Mouse (Mus musculus): ENCODE results near the gene Cyp17a1. TPM values are rescaled to one million over a fixed set of nuclear protein-coding genes. Genes with fewer than 3 reads are reported as not detected.

The Cyp17a1 gene
- total and polyA plus RNA-seq, 2 experiments from 2014 or later, result not detected

- ATAC-seq (ENCODE audit: low FRiP score) (no peak), DNase-seq (ENCODE audit: low spot score) (no peak)
- Histone ChIP-seq H3K27ac (ENCODE audit: low read depth, low read length) (no peak overlapping the region), H3K9me3 (ENCODE audit: low read length) (no peaks in the 10 kb centered on the region), H3K4me3 (ENCODE audit: low read depth, low read length) (no peak overlapping the region), H3K27me3 (ENCODE audit: insufficient read depth, low read length) (no peaks in the 10 kb centered on the region), H3K9ac (replicated peaks; ENCODE audit: low read length, poor library complexity, severe bottlenecking) (no peak overlapping the region), H3K4me2 (ENCODE audit: low read depth, low read length, poor library complexity, severe bottlenecking) (no peak overlapping the region), H3K36me3 (ENCODE audit: insufficient read depth, low read length) (no peaks in the 10 kb centered on the region), H3K4me1 (ENCODE audit: insufficient read depth, low read length) (peaks cover 3% of the 10 kb centered on the region; the same call in 1 of the 2 replicates)
- TF ChIP-seq CTCF (IDR thresholded peaks at IDR 0.05), result no peak
- 47% methylated on average over 7 of the region's 7 CpGs for WGBS
These were observed 7.5 kb downstream of the Cyp17a1 start for GRCm38 (mm10) chr19:46665474-46665873.

GRCm38 (mm10) chr19:46662784-46663183 lies 10.2 kb downstream of the Cyp17a1 start:
- H3K27me3 ChIP-seq (ENCODE audit: insufficient read depth, low read length), result no peaks in the 10 kb centered on the region
- TF ChIP-seq CTCF (IDR thresholded peaks at IDR 0.05), result no peak
- WGBS, result 86% methylated on average over 6 of the region's 6 CpGs
- no peak overlapping the region for H3K27ac ChIP-seq (ENCODE audit: low read depth, low read length)
- no peak overlapping the region for H3K4me3 ChIP-seq (ENCODE audit: low read depth, low read length)
- H3K4me1 ChIP-seq (ENCODE audit: insufficient read depth, low read length), result peaks cover 3% of the 10 kb centered on the region; the same call in 1 of the 2 replicates
- no peaks in the 10 kb centered on the region for H3K9me3 ChIP-seq (ENCODE audit: low read length)
- no peaks in the 10 kb centered on the region for H3K36me3 ChIP-seq (ENCODE audit: insufficient read depth, low read length)
- no peak overlapping the region for H3K9ac ChIP-seq (replicated peaks; ENCODE audit: low read length, poor library complexity, severe bottlenecking)
- DNase-seq (ENCODE audit: low spot score) (no peak), ATAC-seq (ENCODE audit: low FRiP score) (no peak)
- no peak overlapping the region for H3K4me2 ChIP-seq (ENCODE audit: low read depth, low read length, poor library complexity, severe bottlenecking)

DNA sequence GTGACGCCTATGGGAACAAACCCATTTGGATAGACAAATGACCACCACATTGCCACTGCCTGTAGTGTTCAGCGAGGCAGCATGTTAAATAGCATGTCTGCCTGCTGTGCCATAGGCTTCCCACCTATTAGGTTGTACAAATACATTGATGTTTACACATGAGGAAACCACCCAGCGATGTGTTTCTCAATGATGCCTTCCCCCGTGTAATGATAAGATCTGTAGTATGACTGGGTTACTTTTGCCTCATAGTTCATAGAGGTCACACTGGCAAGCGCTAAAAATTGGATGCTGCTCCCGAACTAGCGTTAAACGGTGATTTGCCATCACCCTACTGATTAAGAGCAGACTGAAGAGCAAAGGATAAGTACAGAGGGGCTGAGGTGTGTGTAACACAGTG lies 10.8 kb downstream of the Cyp17a1 start:
- no peaks in the 10 kb centered on the region for H3K36me3 ChIP-seq (ENCODE audit: insufficient read depth, low read length)
- H3K9ac ChIP-seq (replicated peaks; ENCODE audit: low read length, poor library complexity, severe bottlenecking), result no peak overlapping the region
- H3K27me3 ChIP-seq (ENCODE audit: insufficient read depth, low read length), result no peaks in the 10 kb centered on the region
- H3K4me3 ChIP-seq (ENCODE audit: low read depth, low read length), result no peak overlapping the region
- no peak overlapping the region for H3K27ac ChIP-seq (ENCODE audit: low read depth, low read length)
- TF ChIP-seq CTCF (IDR thresholded peaks at IDR 0.05), result no peak
- no peak overlapping the region for H3K4me2 ChIP-seq (ENCODE audit: low read depth, low read length, poor library complexity, severe bottlenecking)
- peaks cover 3% of the 10 kb centered on the region; the same call in 1 of the 2 replicates for H3K4me1 ChIP-seq (ENCODE audit: insufficient read depth, low read length)
- DNase-seq (ENCODE audit: low spot score) (no peak), ATAC-seq (ENCODE audit: low FRiP score) (no peak)
- no peaks in the 10 kb centered on the region for H3K9me3 ChIP-seq (ENCODE audit: low read length)
- WGBS, result 85% methylated on average over 8 of the region's 8 CpGs

DNA sequence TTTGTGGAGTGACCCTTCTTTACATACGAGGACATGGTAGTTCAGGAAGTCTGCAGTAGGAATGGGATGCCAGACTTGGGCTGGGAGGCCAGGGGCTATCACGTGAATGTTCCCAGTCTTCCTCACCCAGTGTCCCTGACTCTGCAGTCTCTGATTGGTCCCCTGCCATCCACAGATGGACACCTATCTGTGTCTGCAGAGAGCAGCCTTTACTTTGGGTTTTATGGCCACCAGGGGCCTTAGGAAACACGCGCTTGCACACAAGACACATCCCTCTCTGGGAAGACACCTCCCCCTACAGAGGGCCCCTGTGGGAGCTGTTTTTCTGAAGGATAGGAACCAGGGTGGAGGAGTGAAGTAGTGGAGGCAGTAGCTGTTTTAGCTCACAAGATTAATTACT lies 11.5 kb downstream of the Cyp17a1 start:
- ATAC-seq (ENCODE audit: low FRiP score) (no peak), DNase-seq (ENCODE audit: low spot score) (no peak)
- TF ChIP-seq CTCF (IDR thresholded peaks at IDR 0.05), result no peak
- H3K4me3 ChIP-seq (ENCODE audit: low read depth, low read length), result no peak overlapping the region
- no peaks in the 10 kb centered on the region for H3K36me3 ChIP-seq (ENCODE audit: insufficient read depth, low read length)
- no peak overlapping the region for H3K27ac ChIP-seq (ENCODE audit: low read depth, low read length)
- H3K4me1 ChIP-seq (ENCODE audit: insufficient read depth, low read length), result peaks cover 3% of the 10 kb centered on the region; the same call in 1 of the 2 replicates
- no peak overlapping the region for H3K4me2 ChIP-seq (ENCODE audit: low read depth, low read length, poor library complexity, severe bottlenecking)
- H3K27me3 ChIP-seq (ENCODE audit: insufficient read depth, low read length), result no peaks in the 10 kb centered on the region
- H3K9ac ChIP-seq (replicated peaks; ENCODE audit: low read length, poor library complexity, severe bottlenecking), result no peak overlapping the region
- no peaks in the 10 kb centered on the region for H3K9me3 ChIP-seq (ENCODE audit: low read length)
- 74% methylated on average over 4 of the region's 4 CpGs for WGBS

GRCm38 (mm10) chr19:46658851-46659250 lies 14.1 kb downstream of the Cyp17a1 start:
- no peak overlapping the region for H3K4me2 ChIP-seq (ENCODE audit: low read depth, low read length, poor library complexity, severe bottlenecking)
- H3K4me3 ChIP-seq (ENCODE audit: low read depth, low read length), result no peak overlapping the region
- WGBS, result 87% methylated on average over 9 of the region's 9 CpGs
- no peak overlapping the region for H3K27ac ChIP-seq (ENCODE audit: low read depth, low read length)
- H3K9ac ChIP-seq (replicated peaks; ENCODE audit: low read length, poor library complexity, severe bottlenecking), result no peak overlapping the region
- DNase-seq (ENCODE audit: low spot score), result no peak
- ATAC-seq (ENCODE audit: low FRiP score), result no peak
- H3K27me3 ChIP-seq (ENCODE audit: insufficient read depth, low read length), result no peaks in the 10 kb centered on the region
- H3K4me1 ChIP-seq (ENCODE audit: insufficient read depth, low read length), result no peaks in the 10 kb centered on the region
- TF ChIP-seq CTCF (IDR thresholded peaks at IDR 0.05), result no peak
- no peaks in the 10 kb centered on the region for H3K9me3 ChIP-seq (ENCODE audit: low read length)
- H3K36me3 ChIP-seq (ENCODE audit: insufficient read depth, low read length), result peaks cover 22% of the 10 kb centered on the region

GRCm38 (mm10) chr19:46658348-46658747 lies 14.6 kb downstream of the Cyp17a1 start:
- no peak for ATAC-seq (ENCODE audit: low FRiP score)
- WGBS, result 98% methylated on average over 7 of the region's 7 CpGs

More at GRCm38 (mm10) chr19:46658348-46658747, 14.6 kb downstream of the Cyp17a1 start:
- Histone ChIP-seq H3K4me2 (ENCODE audit: low read depth, low read length, poor library complexity, severe bottlenecking) (no peak overlapping the region), H3K27ac (ENCODE audit: low read depth, low read length) (no peak overlapping the region), H3K36me3 (ENCODE audit: insufficient read depth, low read length) (peaks cover 26% of the 10 kb centered on the region), H3K27me3 (ENCODE audit: insufficient read depth, low read length) (no peaks in the 10 kb centered on the region), H3K4me3 (ENCODE audit: low read depth, low read length) (no peak overlapping the region), H3K4me1 (ENCODE audit: insufficient read depth, low read length) (no peaks in the 10 kb centered on the region), H3K9me3 (ENCODE audit: low read length) (no peaks in the 10 kb centered on the region), H3K9ac (replicated peaks; ENCODE audit: low read length, poor library complexity, severe bottlenecking) (no peak overlapping the region)
- no peak for DNase-seq (ENCODE audit: low spot score)
- no peak for TF ChIP-seq CTCF (IDR thresholded peaks at IDR 0.05)
